Mouse (Mus musculus): ENCODE results near the gene Il1a. TPM values are rescaled to one million over a fixed set of nuclear protein-coding genes. Genes with fewer than 3 reads are reported as not detected.

The Il1a gene
- polyA plus RNA-seq, 3 experiments from 2014 or later, result 0.17 TPM; not detected in 2

DNA sequence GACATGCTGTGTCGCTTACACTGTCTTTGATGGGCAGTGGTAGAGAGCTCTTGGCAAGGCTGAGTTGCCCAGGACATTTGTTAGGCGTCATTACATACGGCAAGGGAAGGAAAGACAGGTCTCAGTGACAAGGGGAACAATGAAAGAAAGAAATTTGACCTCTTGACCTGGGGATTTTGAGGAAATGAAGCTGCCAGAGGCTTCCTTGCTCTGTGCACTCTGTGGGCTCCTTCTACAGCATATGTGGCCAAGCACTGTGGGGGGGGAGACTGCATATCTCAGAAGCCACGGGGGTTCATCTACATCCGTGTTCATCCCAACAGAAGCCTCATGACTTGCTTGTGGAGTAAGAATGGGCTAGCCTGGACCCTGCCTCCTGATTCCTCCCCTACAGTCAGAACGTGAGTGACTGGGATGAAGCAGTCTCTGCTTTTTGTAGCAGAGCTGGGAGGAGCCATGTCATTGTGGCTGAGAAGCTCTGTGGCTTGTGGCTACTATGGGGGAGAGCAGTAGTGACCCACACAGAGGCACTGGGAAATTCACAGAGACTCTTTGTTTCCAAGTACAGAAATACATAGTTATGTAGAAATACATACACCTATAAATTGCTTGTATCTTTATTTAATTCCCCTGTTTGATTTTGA, 48.5 kb downstream of the Il1a start:
- ATAC-seq, result no peak

DNA sequence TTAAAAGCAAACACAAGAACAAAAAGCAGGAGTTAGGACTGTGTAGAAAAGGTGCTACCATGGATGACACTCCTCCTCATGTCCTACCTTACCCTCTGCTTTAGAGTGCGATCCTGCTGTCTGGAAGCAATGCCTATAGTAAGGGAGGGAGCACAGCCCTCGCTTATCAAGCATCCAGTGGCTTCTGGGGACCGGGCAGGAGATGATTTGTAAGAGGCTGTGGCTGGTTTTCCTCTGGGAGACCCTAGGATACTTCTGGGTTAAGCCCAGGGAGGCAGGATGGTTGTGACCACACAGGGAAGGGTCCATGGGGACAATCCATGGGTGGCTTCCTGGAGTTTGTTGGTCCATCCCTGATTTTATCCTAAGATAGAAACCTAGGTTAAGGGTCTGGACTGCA, 49.1 kb downstream of the Il1a start:
- ATAC-seq, result no peak

DNA sequence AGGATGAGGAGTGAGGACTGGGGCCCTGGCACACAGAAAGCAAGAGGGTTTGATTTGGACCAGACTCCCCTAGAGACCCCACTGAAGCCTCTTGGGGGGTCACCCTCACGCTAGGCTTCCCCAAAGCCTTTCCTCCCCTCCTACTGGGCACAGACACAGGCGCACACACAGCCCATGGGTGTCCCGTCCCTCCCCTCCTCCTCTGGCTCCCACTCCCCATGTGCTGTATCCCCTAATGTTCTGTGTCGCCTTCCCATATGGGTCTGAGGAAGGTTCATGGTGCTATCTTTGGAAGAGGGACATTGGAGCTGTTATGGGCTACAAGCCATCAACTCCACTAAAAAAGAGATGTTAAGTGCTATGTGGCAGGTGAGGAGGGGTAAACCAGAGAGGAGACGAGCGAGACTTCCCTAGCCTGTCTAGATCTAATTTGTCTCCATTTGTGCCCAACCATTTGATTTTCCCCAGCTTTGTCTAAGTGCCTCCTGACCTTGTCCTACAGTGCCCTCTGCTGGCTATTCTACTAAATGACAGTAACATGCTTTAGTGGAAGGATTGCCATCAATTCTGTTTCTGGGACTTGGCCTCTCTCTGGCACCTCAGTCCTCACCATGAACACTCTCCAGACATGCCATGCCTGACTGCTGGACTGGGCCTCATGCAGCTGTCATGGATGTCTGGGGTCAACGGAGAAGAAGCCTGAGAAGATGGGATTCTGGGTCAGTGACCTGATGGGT, 51.1 kb downstream of the Il1a start:
- ATAC-seq, result peak; percentile 89

DNA sequence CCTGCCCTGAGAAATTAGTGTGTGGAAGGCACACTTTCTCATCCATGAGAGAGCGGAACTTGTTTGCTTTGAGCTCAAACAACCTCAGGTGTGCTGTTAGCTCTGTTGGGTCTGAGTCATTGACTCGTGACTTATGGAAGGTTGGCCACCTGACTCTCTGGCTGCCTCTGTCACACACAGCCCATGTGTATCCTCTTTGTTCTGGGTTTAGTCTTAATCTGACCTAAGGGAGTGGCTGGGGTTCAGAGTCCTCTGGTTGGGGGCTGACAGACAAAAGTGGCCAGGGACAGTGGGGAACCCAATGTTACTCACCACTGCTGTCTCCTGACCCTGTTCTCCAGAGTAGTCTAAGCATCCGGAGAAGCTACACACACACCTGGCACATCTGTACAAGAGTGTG, 51.7 kb downstream of the Il1a start:
- no peak for ATAC-seq

DNA sequence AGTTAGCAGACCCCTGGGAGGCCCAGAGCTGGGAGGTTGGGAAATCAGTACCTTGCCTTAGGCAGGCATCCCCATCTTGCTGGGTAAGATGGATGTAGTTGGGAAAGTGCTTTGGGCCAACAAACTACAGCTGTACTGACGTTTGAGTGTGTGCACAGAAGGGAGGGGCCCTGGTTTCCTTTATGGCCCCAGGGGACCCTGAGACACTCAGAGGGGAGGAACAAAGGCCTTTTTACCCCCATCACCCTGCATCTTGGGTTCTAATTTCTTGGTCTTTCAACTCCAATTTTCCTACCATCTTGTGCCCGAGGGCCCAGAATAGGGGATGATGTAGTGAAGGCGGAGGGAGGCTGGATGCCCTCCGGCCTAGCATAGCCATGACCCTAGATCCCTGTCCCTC, 53.8 kb downstream of the Il1a start:
- ATAC-seq, result no peak

DNA sequence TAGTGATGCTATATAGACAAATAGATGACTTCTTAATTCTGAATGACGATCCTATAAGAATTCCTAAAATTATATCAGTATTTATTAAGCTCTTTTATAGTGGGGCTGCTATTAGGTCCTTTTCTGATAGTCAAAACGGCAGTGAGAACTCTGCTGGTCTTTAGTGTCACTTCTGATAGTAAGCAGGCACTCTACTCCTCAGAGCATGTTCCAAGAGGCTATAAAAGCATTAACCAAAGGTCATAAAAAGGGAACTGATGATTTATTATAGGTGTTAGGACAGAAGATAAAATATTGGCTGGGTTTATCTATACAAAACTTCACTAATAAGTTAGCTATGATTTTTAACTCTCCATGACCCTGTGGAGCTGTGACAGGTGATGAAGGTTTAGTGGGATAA, 55.7 kb downstream of the Il1a start:
- no peak for ATAC-seq

DNA sequence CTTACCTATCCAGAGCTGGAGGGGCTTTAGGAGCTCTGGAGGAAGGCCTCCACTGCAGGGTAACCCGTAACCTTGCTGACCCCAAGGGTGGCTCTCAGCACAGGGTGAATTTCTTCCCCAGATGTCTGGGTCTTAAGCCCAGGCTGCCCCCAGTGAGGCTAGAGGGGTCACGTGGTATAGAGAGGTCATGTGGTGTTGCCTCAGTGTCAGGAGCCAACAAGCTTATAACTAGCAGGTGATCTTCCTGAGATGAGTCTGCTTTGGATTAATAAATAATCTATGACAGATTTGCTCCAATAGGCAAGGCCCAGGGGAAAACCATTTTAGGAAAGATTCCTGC, 56.2 kb downstream of the Il1a start:
- ATAC-seq, result no peak

DNA sequence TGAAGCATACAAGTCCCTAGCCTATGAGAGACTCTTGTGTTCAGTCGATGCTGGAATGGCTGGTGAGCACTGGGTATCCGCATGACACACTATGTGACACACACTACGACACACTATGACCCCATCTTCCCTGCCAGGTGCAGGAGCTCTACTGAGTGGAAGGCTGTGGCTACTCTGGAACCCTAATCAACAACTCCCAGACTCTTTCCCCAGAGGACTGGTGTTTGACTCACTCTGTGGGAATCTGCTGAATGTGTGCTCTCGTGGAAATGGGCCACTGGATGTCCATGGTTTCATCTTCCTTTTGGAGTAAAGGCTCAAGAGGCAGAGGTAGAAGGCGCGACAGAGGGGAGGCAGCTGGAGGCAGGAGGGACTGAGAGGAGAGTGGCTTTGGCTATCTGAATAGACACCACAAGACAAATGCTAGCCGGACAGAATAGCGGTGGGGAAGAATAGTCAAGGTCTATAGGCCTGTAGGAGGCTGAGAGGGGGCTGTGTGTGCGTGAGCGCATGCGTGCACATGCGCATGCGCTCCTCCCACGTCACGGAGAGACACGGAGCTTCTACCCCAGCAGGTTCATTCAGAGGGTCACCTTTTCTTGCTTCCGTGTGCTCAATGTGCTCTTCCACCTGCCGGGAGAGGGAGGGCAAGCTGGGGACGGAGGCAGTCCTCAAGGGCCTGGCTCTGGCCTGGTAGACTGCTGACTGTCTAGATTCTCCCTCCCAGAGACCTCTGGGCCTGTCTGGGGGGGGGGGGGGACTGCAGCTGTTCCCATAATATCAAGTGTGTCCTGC, 56.7 kb downstream of the Il1a start:
- no peak for ATAC-seq

Other genes starting within 250 kb of the Il1a start
- 1 to 10 TPM; 1.2 to 2.0 (median 1.3) TPM for gene Ttl, start 244.0 kb downstream of the Il1a start, polyA plus RNA-seq (2017; shearing (Covaris generic))
- 10 to 100 TPM in 2 of 3 experiments, 1 to 10 TPM in 1; 9.6 to 25.9 (median 14.9) TPM for gene Polr1b, start 209.0 kb downstream of the Il1a start, polyA plus RNA-seq (2017; shearing (Covaris generic))
- 10 to 100 TPM; 26.5 to 44.1 (median 34.3) TPM for gene Chchd5, start 180.3 kb downstream of the Il1a start, polyA plus RNA-seq (2017; shearing (Covaris generic))
- 100 to 1,000 TPM in 1 of 3 experiments, 10 to 100 TPM in 2; 95.3 to 104 (median 98.9) TPM for gene Slc20a1, start 111.2 kb downstream of the Il1a start, polyA plus RNA-seq (2017; shearing (Covaris generic))
- 10 to 100 TPM in 1 of 3 experiments, 1 to 10 TPM in 2; 3.2 to 46.2 (median 5.8) TPM for gene Ckap2l, start 12.8 kb downstream of the Il1a start, polyA plus RNA-seq (2017; shearing (Covaris generic))
- gene Il1b, start 61.2 kb upstream of the Il1a start, polyA plus RNA-seq (2017; shearing (Covaris generic)), result 1 to 10 TPM in 1 of 3 experiments, not detected in 2; 2.1 TPM
- not detected for gene F830045P16Rik, start 226.6 kb upstream of the Il1a start, polyA plus RNA-seq (2017; shearing (Covaris generic))

Measured in inflammation-experienced regulatory T-cells, adult 6 months (primary cell).